Comparison of ENCODE assay signal across 8 mouse cellular contexts in the genomic region with DNA sequence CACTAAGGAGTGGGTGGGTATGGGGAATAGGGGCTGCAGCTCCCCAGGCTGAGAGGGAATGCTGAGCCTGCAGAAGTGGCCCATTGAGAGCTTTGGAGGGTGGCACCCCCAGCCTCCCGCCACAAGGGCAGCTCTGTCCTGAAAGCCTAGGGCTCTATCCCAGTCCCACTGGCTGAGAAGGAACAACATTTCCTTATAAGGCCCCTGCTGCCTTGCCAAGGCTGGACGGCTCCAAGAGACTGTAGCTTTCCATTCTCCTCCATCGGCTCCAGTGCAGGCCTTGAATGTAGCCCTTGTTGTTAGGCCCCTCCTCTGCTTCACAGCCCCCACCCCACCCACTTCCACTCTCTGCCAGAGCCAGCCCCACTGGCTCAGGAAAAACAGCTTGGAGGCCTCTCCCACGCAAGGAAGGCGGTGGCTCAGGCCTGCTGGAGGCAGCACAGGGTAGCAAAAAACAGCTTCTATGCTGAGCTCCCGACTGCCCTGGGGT.
DNase-seq lines count a peak whose midpoint lies in the region; ATAC-seq lines count a peak whose summit lies in the region.

No protein-coding gene starts in this region.

- 9% methylated on average over 6 of the region's 6 CpGs for WGBS in embryonic facial prominence, embryonic 13.5 days
- WGBS in intestine, embryonic 16.5 days, result 21% methylated on average over 6 of the region's 6 CpGs

- peaks cover 18% of the 10 kb centered on the region for H3K4me1 ChIP-seq in embryonic facial prominence, embryonic 13.5 days
- H3K4me1 ChIP-seq in intestine, embryonic 16.5 days (ENCODE audit: control insufficient read depth, insufficient read depth, low read length), result peaks cover 9% of the 10 kb centered on the region; the same call in 1 of the 2 replicates

- no peaks in the 10 kb centered on the region for H3K27me3 ChIP-seq in embryonic facial prominence, embryonic 13.5 days
- H3K27me3 ChIP-seq in intestine, embryonic 16.5 days (replicated peaks; ENCODE audit: control insufficient read depth, insufficient read depth, low read length), result no peaks in the 10 kb centered on the region

- H3K9ac ChIP-seq in embryonic facial prominence, embryonic 13.5 days, result no peak overlapping the region
- H3K9ac ChIP-seq in intestine, embryonic 16.5 days (ENCODE audit: low read depth, low read length), result no peak overlapping the region

- DNase-seq in adrenal gland, postnatal 36 days, result peak; percentile 71 to 77
- peak; percentile 47 for DNase-seq in gonadal fat pad, adult 2 months (ENCODE audit: low read depth)
- DNase-seq in left cerebral cortex, adult 8-10 months (ENCODE audit: low spot score in 2 of 2), result peak; percentile 51 to 95
- peak; percentile 83 to 93 for DNase-seq in lung, postnatal 4 days
- DNase-seq in right cerebral cortex, postnatal 4 days, result peak; percentile 45
- DNase-seq in thymus, postnatal 36 days, result no peak

- peak overlapping the region; percentile 12; the same call in 1 of the 2 replicates for H3K4me2 ChIP-seq in embryonic facial prominence, embryonic 13.5 days
- no peak overlapping the region for H3K4me2 ChIP-seq in intestine, embryonic 16.5 days (ENCODE audit: low read depth, low read length)

- H3K9me3 ChIP-seq in embryonic facial prominence, embryonic 13.5 days, result no peaks in the 10 kb centered on the region
- H3K9me3 ChIP-seq in intestine, embryonic 16.5 days (ENCODE audit: control insufficient read depth, low read length), result no peaks in the 10 kb centered on the region

- no peak overlapping the region for H3K4me3 ChIP-seq in embryonic facial prominence, embryonic 13.5 days
- H3K4me3 ChIP-seq in intestine, embryonic 16.5 days (ENCODE audit: low read length), result no peak overlapping the region

- ATAC-seq in embryonic facial prominence, embryonic 13.5 days (ENCODE audit: insufficient number of reproducible peaks, insufficient read depth, low FRiP score, low TSS enrichment, low read depth), result peak; percentile 91
- peak; percentile 93 for ATAC-seq in intestine, embryonic 16.5 days

- peak overlapping the region; percentile 64 for H3K27ac ChIP-seq in embryonic facial prominence, embryonic 13.5 days
- H3K27ac ChIP-seq in intestine, embryonic 16.5 days (ENCODE audit: low read length), result peak overlapping the region; percentile 56; the same call in 1 of the 2 replicates

- no peaks in the 10 kb centered on the region for H3K36me3 ChIP-seq in embryonic facial prominence, embryonic 13.5 days
- no peaks in the 10 kb centered on the region for H3K36me3 ChIP-seq in intestine, embryonic 16.5 days (ENCODE audit: control insufficient read depth, insufficient read depth, low read length)

Comparison
In these comparisons a context has a peak if more than half of its experiments do, and no peak if none do; other contexts are left out.
1. DNase-seq: peak in adrenal gland, postnatal 36 days (2 of 2), gonadal fat pad, adult 2 months (single experiment), left cerebral cortex, adult 8-10 months (2 of 2), lung, postnatal 4 days (2 of 2) and right cerebral cortex, postnatal 4 days (single experiment); none in thymus, postnatal 36 days (0 of 2).